Mouse (Mus musculus) forebrain, embryonic 12.5 days (tissue): Measurements from ENCODE around the gene Gm9821. TPM values are rescaled to one million over a fixed set of nuclear protein-coding genes. Genes with fewer than 3 reads are reported as not detected.

ENCODE experiments used
- ATAC-seq: fragments of 200-750 bp; cut with Nextera tagmentation; 2 replicates; pipeline ENCODE4 v1.8.0; 2017; ENCODE audit warnings: moderate TSS enrichment; ENCODE audit not compliant: low FRiP score
- H3K27ac ChIP-seq: fragments of 300-500 bp; sonication (generic); 2 replicates; pipeline ENCODE4 v1.5.1; 2016; ENCODE audit warnings: mild to moderate bottlenecking
- H3K27me3 ChIP-seq: fragments of 300-500 bp; sonication (generic); 2 replicates; pipeline ENCODE4 v1.6.1; 2016; ENCODE audit warnings: mild to moderate bottlenecking
- H3K36me3 ChIP-seq: fragments of 300-500 bp; sonication (generic); replicated peaks from 2 replicates; pipeline ENCODE4 v1.6.1; 2016; ENCODE audit warnings: mild to moderate bottlenecking
- H3K4me1 ChIP-seq: fragments of 300-500 bp; sonication (generic); 2 replicates; pipeline ENCODE4 v1.6.1; 2016
- H3K4me2 ChIP-seq: fragments of 300-500 bp; sonication (generic); 2 replicates; pipeline ENCODE4 v1.6.1; 2016; ENCODE audit warnings: mild to moderate bottlenecking, moderate library complexity
- H3K4me3 ChIP-seq: fragments of 300-500 bp; sonication (generic); replicated peaks from 2 replicates; pipeline ENCODE4 v1.5.1; 2016; ENCODE audit warnings: mild to moderate bottlenecking
- H3K9ac ChIP-seq: fragments of 300-500 bp; sonication (generic); 2 replicates; pipeline ENCODE4 v1.6.1; 2016; ENCODE audit warnings: mild to moderate bottlenecking
- H3K9me3 ChIP-seq: fragments of 300-500 bp; sonication (generic); 2 replicates; pipeline ENCODE4 v1.6.1; 2016
- WGBS: fragments of 180-500 bp; shearing (Covaris S2); methylation state at CpG from one replicate; pipeline ENCODE4 v1.1.7; 2016; 5-methylcytosine and 5-hydroxymethylcytosine counted together
- polyA plus RNA-seq: library from polyadenylated mRNA; unstranded; fragments of >200 nt; fragmentation: Nextera tagmentation; extraction: Ambion mirVana; gene quantifications from 2 replicates; pipeline ENCODE4 v1.2.1, GENCODE M21; 2016

The Gm9821 gene
- polyA plus RNA-seq, 1 experiment from 2014 or later, result 0.52 TPM

GRCm38 (mm10) chr2:91942356-91942755, 3.1 kb upstream of the Gm9821 start:
- no peaks in the 10 kb centered on the region for H3K27me3 ChIP-seq
- no peak overlapping the region for H3K9ac ChIP-seq
- peaks cover 14% of the 10 kb centered on the region for H3K4me1 ChIP-seq
- ATAC-seq, result no peak
- H3K36me3 ChIP-seq, result peaks cover 27% of the 10 kb centered on the region
- H3K4me3 ChIP-seq, result no peak overlapping the region
- 74% methylated on average over 6 of the region's 6 CpGs for WGBS
- H3K4me2 ChIP-seq, result no peak overlapping the region
- H3K9me3 ChIP-seq, result no peaks in the 10 kb centered on the region
- H3K27ac ChIP-seq, result no peak overlapping the region

GRCm38 (mm10) chr2:91944170-91944950, 1.1 kb upstream of the Gm9821 start:
- peaks cover 7% of the 10 kb centered on the region; the same call in 1 of the 2 replicates for H3K36me3 ChIP-seq
- no peak overlapping the region for H3K4me3 ChIP-seq
- H3K9ac ChIP-seq, result no peak overlapping the region
- H3K4me2 ChIP-seq, result no peak overlapping the region
- H3K4me1 ChIP-seq, result peaks cover 33% of the 10 kb centered on the region
- H3K27ac ChIP-seq, result no peak overlapping the region
- no peaks in the 10 kb centered on the region for H3K9me3 ChIP-seq
- H3K27me3 ChIP-seq, result no peaks in the 10 kb centered on the region
- 45% methylated on average over 13 of the region's 13 CpGs for WGBS
- ATAC-seq, result peak; percentile 74

- no peaks in the 10 kb centered on the region for H3K9me3 ChIP-seq
- 78% methylated on average over 6 of the region's 6 CpGs for WGBS
- ATAC-seq, result no peak
- H3K36me3 ChIP-seq, result no peaks in the 10 kb centered on the region
- H3K27me3 ChIP-seq, result no peaks in the 10 kb centered on the region
- no peak overlapping the region for H3K9ac ChIP-seq
- peak overlapping the region; percentile 54; the same call in 1 of the 2 replicates for H3K27ac ChIP-seq
- no peak overlapping the region for H3K4me3 ChIP-seq
- no peak overlapping the region for H3K4me2 ChIP-seq
- peaks cover 49% of the 10 kb centered on the region for H3K4me1 ChIP-seq
Measured at GRCm38 (mm10) chr2:91946836-91947235, 1.3 kb downstream of the Gm9821 start.

- H3K27me3 ChIP-seq, result no peaks in the 10 kb centered on the region
- 0 out of 2 replicates have a peak, but pooled peaks have one; percentile 18 for ATAC-seq
- H3K9me3 ChIP-seq, result no peaks in the 10 kb centered on the region
- H3K36me3 ChIP-seq, result no peaks in the 10 kb centered on the region
- H3K4me1 ChIP-seq, result peaks cover 49% of the 10 kb centered on the region
- H3K4me3 ChIP-seq, result no peak overlapping the region
- no peak overlapping the region for H3K4me2 ChIP-seq
- no peak overlapping the region for H3K9ac ChIP-seq
- peak overlapping the region; percentile 54 for H3K27ac ChIP-seq
- WGBS, result 50% methylated on average over 11 of the region's 11 CpGs
Measured at GRCm38 (mm10) chr2:91947397-91948150, 2.1 kb downstream of the Gm9821 start.

GRCm38 (mm10) chr2:91948151-91948509, 2.6 kb downstream of the Gm9821 start:
- Histone ChIP-seq H3K36me3 (no peaks in the 10 kb centered on the region), H3K4me3 (no peak overlapping the region), H3K27me3 (no peaks in the 10 kb centered on the region), H3K9me3 (no peaks in the 10 kb centered on the region), H3K4me1 (peaks cover 49% of the 10 kb centered on the region), H3K9ac (no peak overlapping the region), H3K4me2 (no peak overlapping the region), H3K27ac (peak overlapping the region; percentile 54)
- ATAC-seq, result no peak
- WGBS, result 83% methylated on average over 6 of the region's 6 CpGs

GRCm38 (mm10) chr2:91948792-91949241, 3.3 kb downstream of the Gm9821 start:
- Histone ChIP-seq H3K4me1 (peaks cover 49% of the 10 kb centered on the region), H3K9me3 (no peaks in the 10 kb centered on the region), H3K27me3 (no peaks in the 10 kb centered on the region), H3K4me3 (no peak overlapping the region), H3K36me3 (no peaks in the 10 kb centered on the region), H3K9ac (no peak overlapping the region), H3K27ac (peak overlapping the region; percentile 31; the same call in 1 of the 2 replicates), H3K4me2 (no peak overlapping the region)
- 87% methylated on average over 3 of the region's 3 CpGs for WGBS
- ATAC-seq, result no peak

GRCm38 (mm10) chr2:91949411-91950274, 4.1 kb downstream of the Gm9821 start:
- Histone ChIP-seq H3K4me1 (peaks cover 44% of the 10 kb centered on the region), H3K27ac (peak overlapping the region; percentile 83), H3K27me3 (no peaks in the 10 kb centered on the region), H3K36me3 (no peaks in the 10 kb centered on the region), H3K4me3 (no peak overlapping the region), H3K9me3 (no peaks in the 10 kb centered on the region), H3K4me2 (peak overlapping the region; percentile 41), H3K9ac (peak overlapping the region; percentile 36; the same call in 1 of the 2 replicates)
- WGBS, result 74% methylated on average over 17 of the region's 17 CpGs
- ATAC-seq, result peak; percentile 21; the same call in 1 of the 2 replicates

- H3K4me2 ChIP-seq, result peak overlapping the region; percentile 41
- H3K27ac ChIP-seq, result peak overlapping the region; percentile 83
Measured at GRCm38 (mm10) chr2:91950275-91951085, 5.0 kb downstream of the Gm9821 start.

GRCm38 (mm10) chr2:91953825-91954224, 8.3 kb downstream of the Gm9821 start:
- Histone ChIP-seq H3K4me1 (peaks cover 32% of the 10 kb centered on the region), H3K9ac (no peak overlapping the region), H3K27ac (no peak overlapping the region), H3K9me3 (no peaks in the 10 kb centered on the region), H3K4me3 (no peak overlapping the region), H3K4me2 (no peak overlapping the region), H3K36me3 (no peaks in the 10 kb centered on the region), H3K27me3 (no peaks in the 10 kb centered on the region)
- no peak for ATAC-seq
- 30% methylated on average over 5 of the region's 5 CpGs for WGBS

More at GRCm38 (mm10) chr2:91950275-91951085, 5.0 kb downstream of the Gm9821 start:
- Histone ChIP-seq H3K4me1 (peaks cover 43% of the 10 kb centered on the region), H3K9ac (peak overlapping the region; percentile 36; the same call in 1 of the 2 replicates), H3K36me3 (no peaks in the 10 kb centered on the region), H3K27me3 (no peaks in the 10 kb centered on the region), H3K9me3 (no peaks in the 10 kb centered on the region), H3K4me3 (no peak overlapping the region)
- WGBS, result 16% methylated on average over 15 of the region's 15 CpGs
- peak; percentile 48 for ATAC-seq

- Histone ChIP-seq H3K4me3 (no peak overlapping the region), H3K27me3 (no peaks in the 10 kb centered on the region), H3K9me3 (no peaks in the 10 kb centered on the region), H3K27ac (no peak overlapping the region), H3K4me1 (peaks cover 32% of the 10 kb centered on the region), H3K4me2 (no peak overlapping the region), H3K9ac (no peak overlapping the region), H3K36me3 (no peaks in the 10 kb centered on the region)
- WGBS, result 91% methylated on average over 4 of the region's 4 CpGs
- no peak for ATAC-seq
Measured at GRCm38 (mm10) chr2:91955121-91955591, 9.7 kb downstream of the Gm9821 start.

- Histone ChIP-seq H3K9ac (no peak overlapping the region), H3K9me3 (no peaks in the 10 kb centered on the region), H3K36me3 (no peaks in the 10 kb centered on the region), H3K4me2 (no peak overlapping the region), H3K27ac (no peak overlapping the region), H3K4me1 (peaks cover 25% of the 10 kb centered on the region), H3K27me3 (no peaks in the 10 kb centered on the region), H3K4me3 (no peak overlapping the region)
- no peak for ATAC-seq
- WGBS, result 85% methylated on average over 6 of the region's 6 CpGs
Measured at GRCm38 (mm10) chr2:91955875-91956274, 10.4 kb downstream of the Gm9821 start.
